34 mouse cellular contexts compared by ENCODE assay signal in the genomic region with DNA sequence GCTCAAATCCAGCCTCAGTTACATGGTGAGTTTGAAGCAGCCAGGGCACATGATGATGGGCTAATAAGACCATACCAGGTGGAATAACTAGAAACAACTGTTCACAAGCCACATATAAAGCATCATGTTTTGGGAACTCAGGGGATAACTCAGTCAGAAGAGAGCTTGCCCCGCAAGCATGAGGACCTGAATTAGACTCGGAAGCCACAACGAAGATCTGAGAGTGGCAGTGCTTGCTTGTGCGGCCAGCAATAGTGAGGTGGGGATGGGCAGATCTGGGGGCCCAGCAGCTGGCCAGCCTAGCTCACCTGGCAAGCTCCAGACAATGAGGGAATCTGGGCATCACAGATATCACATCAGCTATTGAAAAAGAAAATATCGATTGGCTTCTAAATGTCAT. TPM values are rescaled to one million over a fixed set of nuclear protein-coding genes. Genes with fewer than 3 reads are reported as not detected.
"Had no signal": no experiment of that assay in that cellular context is flagged by ENCODE, and none has a peak within 500 bp of the region (broad histone marks: within the 10 kb centered on the region; RNA-seq: fewer than 3 reads in every experiment).

No protein-coding gene starts in this region.

- H3K9ac ChIP-seq: heart, embryonic 12.5 days; hindbrain, embryonic 13.5 days; hindbrain, embryonic 15.5 days; intestine, embryonic 15.5 days; limb, embryonic 12.5 days; liver, embryonic 13.5 days had no signal

- H3K4me2 ChIP-seq: heart, embryonic 12.5 days; hindbrain, embryonic 13.5 days; hindbrain, embryonic 15.5 days; intestine, embryonic 15.5 days; limb, embryonic 12.5 days; liver, embryonic 11.5 days; liver, embryonic 13.5 days had no signal

- DNase-seq: gastrocnemius, adult 2 months; gastrocnemius, postnatal 10 days; gastrocnemius, postnatal 25 days; heart, adult 2 months; heart, postnatal 10 days; heart, postnatal 4 days; kidney, adult 18-20 months; kidney, adult 8-10 months; kidney, postnatal 10 days; kidney, postnatal 25 days; kidney, postnatal 4 days; liver; liver, embryonic 13.5 days had no signal

- H3K27me3 ChIP-seq: heart, embryonic 12.5 days; hindbrain, embryonic 13.5 days; hindbrain, embryonic 15.5 days; intestine, embryonic 15.5 days; limb, embryonic 12.5 days; liver, embryonic 13.5 days had no signal

- H3K27ac ChIP-seq: gastrocnemius, adult 2 months; heart, adult 2 months; hindbrain, embryonic 13.5 days; hindbrain, embryonic 15.5 days; intestine, embryonic 15.5 days; layer of hippocampus, adult 2 months; left cerebral cortex, adult 2 months; limb, embryonic 10.5 days; limb, embryonic 12.5 days; liver, embryonic 13.5 days had no signal

- H3K9me3 ChIP-seq: heart, embryonic 12.5 days; hindbrain, embryonic 13.5 days; hindbrain, embryonic 15.5 days; intestine, embryonic 15.5 days; limb, embryonic 10.5 days; limb, embryonic 12.5 days; liver, embryonic 13.5 days had no signal

- H3K36me3 ChIP-seq: heart, embryonic 12.5 days; hindbrain, embryonic 13.5 days; hindbrain, embryonic 15.5 days; intestine, embryonic 15.5 days; limb, embryonic 10.5 days; limb, embryonic 12.5 days; liver, embryonic 13.5 days had no signal

- H3K4me1 ChIP-seq: hindbrain, embryonic 13.5 days; hindbrain, embryonic 15.5 days; intestine, embryonic 15.5 days; limb, embryonic 12.5 days had no signal

- H3K4me3 ChIP-seq: gastrocnemius, adult 2 months; heart, adult 2 months; heart, embryonic 12.5 days; hindbrain, embryonic 13.5 days; hindbrain, embryonic 15.5 days; intestine, embryonic 15.5 days; layer of hippocampus, adult 2 months; left cerebral cortex, adult 2 months; limb, embryonic 10.5 days; limb, embryonic 12.5 days; liver, embryonic 13.5 days had no signal

- ATAC-seq: intestine, embryonic 15.5 days; intestine, postnatal 0 days had no signal

RNA-seq across cellular contexts. Expression of a gene that starts 7.8 kb away (rescaled TPM):
- total RNA-seq: gastrocnemius, adult 2 months; gastrocnemius, postnatal 10 days; gastrocnemius, postnatal 25 days; gastrocnemius, postnatal 4 days; granulocyte monocyte progenitor cell, adult 5-6 weeks; heart, adult 2 months; heart, postnatal 10 days; heart, postnatal 25 days; heart, postnatal 4 days; layer of hippocampus, adult 2 months; layer of hippocampus, postnatal 10 days; layer of hippocampus, postnatal 25 days; left cerebral cortex, adult 2 months; left cerebral cortex, postnatal 14 days; left cerebral cortex, postnatal 36 days had no signal
- polyA plus RNA-seq: frontal cortex, adult 2 months; heart, adult 2 months; heart, embryonic 12.5 days; heart, embryonic 14.5 days; heart, embryonic 16.5 days; hindbrain, embryonic 11.5 days; hindbrain, embryonic 13.5 days; hindbrain, embryonic 15.5 days; intestine, embryonic 15.5 days; intestine, postnatal 0 days; limb, embryonic 10.5 days; limb, embryonic 12.5 days; liver, embryonic 11.5 days; liver, embryonic 13.5 days had no signal
